Mouse (Mus musculus) small intestine, adult 2 months (tissue): ENCODE results near the gene Ctnnd2.

ENCODE experiments used
- CTCF ChIP-seq: fragments of 200-500 bp; IDR thresholded peaks from 2 replicates; pipeline ENCODE4 v1.5.1; 2012; ENCODE audit warnings: low read depth, mild to moderate bottlenecking, control low read depth, inconsistent platforms, low read length, moderate library complexity, mixed read lengths; ENCODE audit not compliant: insufficient replicate concordance, insufficient read length; ENCODE audit errors: extremely low read depth
- POLR2A ChIP-seq: fragments of 200-500 bp; IDR thresholded peaks from 2 replicates; pipeline ENCODE4 v1.6.1; 2012; ENCODE audit warnings: low read depth, mild to moderate bottlenecking, control low read depth, inconsistent platforms, low read length, moderate library complexity

DNA sequence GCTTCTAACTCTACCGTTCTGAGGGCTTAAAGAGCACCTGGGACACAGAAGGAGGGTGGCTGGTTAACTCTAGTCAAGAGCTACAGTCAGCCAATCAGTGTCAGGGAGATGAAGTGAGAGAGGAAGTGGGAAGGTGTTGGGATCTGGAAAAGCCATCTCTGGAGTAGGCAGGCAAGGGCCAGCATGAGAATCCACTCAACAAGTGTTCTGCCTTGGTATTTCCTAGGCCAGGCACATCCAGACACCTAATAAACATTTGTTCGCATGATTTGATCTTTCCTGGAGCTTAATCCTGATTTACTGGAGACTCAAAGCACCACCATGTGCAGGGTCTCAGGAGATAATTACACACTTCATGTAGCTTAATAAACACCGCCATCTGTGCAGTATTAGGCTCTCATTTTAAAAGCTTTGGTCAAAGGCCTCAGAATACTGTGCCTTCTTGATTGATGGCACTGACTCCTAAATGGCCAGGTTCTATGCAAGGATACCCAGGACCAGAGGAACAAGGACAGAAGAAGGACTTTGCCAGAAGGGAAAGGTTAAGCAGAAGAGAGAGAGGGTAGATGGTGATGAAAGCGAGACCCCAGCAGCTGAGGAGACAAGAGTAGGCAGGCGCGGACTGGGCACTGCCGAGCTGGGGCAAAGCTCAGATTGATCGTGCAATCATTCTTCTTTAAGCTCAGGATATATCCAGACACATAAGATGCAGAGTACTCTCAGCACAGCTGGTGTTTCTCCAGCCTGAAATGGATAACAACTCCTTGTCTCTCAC, 833.8 kb downstream of the Ctnnd2 start:
- TF ChIP-seq CTCF (no peak), POLR2A (no peak)
